Mouse (Mus musculus): ENCODE measurements around the gene Tmem56.

Gene Tmem56

DNA sequence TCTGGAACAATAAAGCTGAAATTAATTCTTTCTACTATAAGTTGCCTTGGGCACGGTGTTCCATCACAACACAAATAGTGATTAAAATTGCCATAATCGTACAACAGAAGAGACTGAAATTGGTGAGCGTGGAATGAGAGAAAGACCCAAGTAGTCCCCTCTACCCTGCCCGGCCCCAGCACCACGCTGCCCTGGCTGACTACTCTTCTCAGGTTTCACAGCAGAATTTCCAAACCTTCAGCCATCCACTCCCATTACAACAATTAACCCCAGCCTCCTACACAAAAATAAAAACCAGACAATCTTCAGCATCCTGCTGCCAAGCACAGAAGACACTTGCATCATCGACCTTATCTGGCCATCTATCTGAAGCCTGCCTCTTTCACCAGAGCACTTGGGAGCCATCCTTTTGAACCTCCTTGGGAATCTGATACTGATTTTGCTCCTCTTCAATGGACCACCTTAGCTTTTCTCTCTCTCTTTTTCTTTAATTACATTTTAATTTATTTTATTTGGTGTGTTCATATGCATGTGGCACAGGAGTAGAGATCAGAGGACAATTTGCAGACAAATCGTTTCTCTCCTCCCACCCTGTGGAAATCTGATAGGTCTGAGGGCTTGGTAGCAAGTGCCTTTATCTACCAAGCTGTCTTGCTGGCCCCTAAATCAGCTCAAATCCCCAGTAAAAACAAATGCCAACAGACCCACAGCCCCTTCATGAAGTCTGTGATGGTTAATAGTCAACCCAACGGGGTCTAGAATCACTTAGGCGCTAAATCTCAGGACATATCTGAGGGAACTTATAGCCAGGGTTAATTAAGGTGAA lies 40.6 kb downstream of the Tmem56 start:
- DNase-seq (ENCODE audit: inconsistent age in 2 of 2, low spot score in 1 of 2) = no peak

DNA sequence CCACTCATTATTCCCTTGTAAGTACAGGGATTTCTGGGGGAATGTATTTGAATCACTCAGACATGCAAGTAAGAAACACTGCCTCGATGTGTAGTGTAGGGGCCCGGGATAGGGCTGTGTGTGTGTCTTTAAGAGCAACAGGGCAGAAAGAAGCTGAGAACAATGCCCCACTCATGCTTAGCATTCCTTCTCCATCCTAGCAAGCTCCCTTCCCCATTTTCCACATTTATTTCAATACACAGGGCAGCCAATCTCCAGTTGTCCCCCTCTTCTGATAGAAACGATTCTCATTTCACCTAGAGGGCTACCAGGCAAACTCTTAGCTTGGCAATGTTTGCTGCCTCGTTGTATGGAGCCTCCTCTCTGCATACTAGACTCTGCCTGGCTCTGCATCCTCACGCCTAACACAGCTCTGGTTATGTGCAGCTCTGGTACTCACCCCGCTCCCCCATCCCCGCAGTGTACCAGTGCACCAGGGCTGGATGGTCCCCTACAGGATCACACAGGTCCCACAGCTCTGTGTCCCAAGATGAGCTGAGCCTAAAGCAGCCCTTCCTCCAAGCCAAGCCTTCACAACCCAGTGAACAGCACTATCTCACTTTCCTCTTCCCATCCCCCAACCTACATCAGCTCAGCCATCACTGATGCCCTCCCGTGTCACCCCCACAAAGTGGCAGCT lies 42.4 kb downstream of the Tmem56 start:
- DNase-seq (ENCODE audit: inconsistent age in 2 of 2, low spot score in 1 of 2) = no peak

DNA sequence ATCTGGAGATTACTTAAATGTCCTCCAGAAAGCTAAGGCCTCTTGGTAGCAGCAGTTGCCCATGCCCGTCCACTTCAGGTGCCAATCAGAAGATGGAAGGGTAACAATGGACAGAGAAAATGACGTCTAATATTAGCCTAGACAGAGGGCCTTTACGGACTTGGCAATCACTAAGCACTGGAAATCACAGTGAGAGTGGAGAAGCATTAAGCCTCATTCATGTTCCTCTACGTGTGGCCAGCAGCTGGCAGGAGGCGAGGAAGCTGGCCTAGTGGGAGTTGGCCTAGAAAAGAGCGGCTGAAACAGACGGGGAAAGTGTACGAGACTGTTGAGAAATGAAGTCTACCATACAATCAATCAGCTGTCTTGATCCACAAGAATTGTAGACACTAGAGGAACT lies 43.8 kb downstream of the Tmem56 start:
- DNase-seq (ENCODE audit: inconsistent age in 2 of 2, low spot score in 1 of 2) = peak in 1 of 2 experiments; percentile 44

DNA sequence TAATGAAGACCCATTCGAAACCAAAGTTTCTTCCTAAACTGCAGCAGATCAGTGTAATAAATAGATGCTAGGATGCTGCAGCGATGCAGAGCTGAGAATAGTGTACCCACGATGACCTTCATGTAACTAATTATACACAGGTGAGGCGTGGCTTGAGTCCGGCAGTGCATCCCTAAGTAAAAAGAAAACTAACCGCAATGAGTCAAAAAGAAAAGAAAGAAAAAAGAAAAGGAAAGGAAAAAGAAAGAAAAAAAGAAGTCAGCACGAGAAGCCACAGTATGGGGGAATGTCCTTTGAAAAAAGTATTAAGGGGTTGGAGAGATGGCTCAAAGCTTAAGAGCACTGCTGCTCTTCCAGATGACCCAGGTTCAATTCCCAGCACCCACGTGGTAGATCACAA lies 58.1 kb downstream of the Tmem56 start:
- no peak for DNase-seq (ENCODE audit: inconsistent age in 2 of 2, low spot score in 1 of 2)

DNA sequence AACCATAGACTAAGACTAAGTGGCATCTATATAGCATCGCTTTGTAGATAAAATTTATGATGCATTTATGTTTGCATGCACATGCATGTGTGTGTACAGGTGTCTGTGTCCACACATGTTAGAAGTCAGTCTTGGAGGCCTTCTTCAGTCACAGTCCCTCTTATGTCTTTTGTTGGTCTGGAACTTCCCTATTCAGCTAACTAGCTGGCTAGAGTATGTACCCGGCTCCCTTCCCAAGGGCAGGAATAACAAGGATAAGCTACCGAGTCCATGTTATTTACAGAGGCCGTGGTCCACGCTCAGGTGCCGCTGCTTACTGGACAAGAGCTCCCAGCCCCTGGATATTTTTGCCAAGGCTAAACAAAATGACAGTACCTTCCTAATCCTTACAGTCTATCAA lies 58.7 kb downstream of the Tmem56 start:
- peak in 1 of 2 experiments; percentile 64 for DNase-seq (ENCODE audit: inconsistent age in 2 of 2, low spot score in 1 of 2)

DNA sequence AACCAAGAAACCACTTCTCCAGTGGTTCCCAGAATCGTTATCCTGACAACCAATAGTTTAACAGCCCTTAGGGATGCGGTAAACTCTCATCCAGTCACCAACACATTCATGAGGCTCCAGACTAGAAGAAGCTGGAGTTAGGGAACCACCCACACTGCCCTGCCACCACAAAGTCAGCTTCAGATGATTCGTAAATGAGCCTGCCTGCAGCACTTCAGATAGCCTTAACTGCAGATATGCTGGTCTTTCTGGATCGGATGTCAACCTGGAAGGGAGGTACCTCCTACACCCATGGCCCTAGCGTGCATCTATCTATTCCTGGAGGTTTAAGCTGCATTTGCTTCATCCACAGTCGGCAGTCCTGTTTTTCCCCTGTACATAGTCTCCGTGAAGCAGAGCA lies 60.9 kb downstream of the Tmem56 start:
- peak in 1 of 2 experiments; percentile 44 for DNase-seq (ENCODE audit: inconsistent age in 2 of 2, low spot score in 1 of 2)

DNA sequence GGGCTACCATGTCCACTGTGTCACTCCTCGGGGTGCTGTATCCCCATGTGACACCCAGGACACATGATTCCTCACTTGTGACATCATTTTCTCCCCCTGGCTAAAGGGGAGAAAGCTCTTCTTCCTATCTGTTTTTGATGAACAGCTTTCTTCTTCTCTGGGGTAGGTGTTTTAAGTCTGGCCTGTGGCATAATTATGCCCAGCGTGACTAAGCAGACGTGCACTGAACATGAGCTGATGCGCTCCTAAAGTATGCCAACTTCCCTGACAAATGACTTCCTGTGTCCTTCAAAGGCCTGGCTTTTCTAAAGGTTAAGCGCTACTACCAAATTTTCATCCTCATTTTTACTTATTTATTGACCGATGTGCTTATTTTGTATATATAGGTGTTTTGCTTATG lies 65.9 kb downstream of the Tmem56 start:
- peak; percentile 71 to 88 for DNase-seq (ENCODE audit: inconsistent age in 2 of 2, low spot score in 1 of 2)

DNA sequence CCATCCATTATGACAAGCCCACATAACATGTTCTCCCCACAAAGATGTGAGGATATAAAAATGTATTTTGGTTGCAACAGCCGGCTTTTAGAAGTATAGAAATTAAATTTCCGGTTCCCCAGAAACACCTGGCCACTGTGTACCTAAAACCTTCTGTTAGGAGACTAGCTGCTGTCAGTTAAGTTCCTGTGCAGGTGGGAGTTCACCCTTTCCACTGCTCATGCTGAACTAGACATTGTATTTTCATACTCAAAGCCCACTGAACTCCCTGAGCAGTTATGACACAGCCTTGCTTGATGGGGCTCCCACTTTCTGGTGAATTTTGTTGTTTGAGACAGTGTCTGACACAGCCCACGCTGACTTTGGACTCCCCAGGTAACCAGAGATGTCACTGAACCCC lies 69.4 kb downstream of the Tmem56 start:
- DNase-seq (ENCODE audit: inconsistent age in 2 of 2, low spot score in 1 of 2) = no peak

DNA sequence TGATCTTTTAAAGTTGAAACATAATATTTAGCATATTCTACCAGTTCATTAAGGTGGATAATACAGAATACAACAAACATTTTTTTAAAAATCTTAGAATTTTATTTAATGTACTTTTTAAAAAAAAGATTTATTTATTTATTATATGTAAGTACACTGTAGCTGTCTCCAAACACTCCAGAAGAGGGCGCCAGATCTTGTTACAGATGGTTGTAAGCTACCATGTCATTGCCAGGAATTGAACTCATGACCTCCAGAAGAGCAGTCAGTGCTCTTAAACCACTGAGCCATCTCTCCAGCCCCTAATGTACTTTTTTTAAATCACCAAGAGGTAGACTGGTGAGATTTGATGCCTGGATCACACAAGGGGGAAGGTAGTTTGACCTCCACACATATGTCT lies 70.7 kb downstream of the Tmem56 start:
- peak in 1 of 2 experiments; percentile 58 for DNase-seq (ENCODE audit: inconsistent age in 2 of 2, low spot score in 1 of 2)

DNA sequence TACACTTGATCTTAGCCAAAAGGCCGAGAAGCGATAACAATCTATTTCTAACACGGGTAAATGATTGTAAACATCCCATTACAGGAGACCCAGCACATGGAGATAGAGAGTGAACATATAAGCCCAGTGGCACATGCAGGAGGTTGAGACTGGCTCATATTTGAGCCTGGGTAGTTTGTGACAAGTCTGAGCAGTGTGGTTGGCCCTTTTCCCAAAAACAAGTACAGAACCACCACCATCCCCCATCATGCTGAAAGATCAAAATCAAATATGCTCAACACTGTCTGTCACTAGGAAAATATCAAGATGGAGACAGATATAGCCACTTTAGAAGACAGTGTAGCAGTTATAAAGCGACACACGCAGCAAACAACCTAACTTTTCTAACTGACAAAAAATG lies 73.9 kb downstream of the Tmem56 start:
- no peak for DNase-seq (ENCODE audit: inconsistent age in 2 of 2, low spot score in 1 of 2)

DNA sequence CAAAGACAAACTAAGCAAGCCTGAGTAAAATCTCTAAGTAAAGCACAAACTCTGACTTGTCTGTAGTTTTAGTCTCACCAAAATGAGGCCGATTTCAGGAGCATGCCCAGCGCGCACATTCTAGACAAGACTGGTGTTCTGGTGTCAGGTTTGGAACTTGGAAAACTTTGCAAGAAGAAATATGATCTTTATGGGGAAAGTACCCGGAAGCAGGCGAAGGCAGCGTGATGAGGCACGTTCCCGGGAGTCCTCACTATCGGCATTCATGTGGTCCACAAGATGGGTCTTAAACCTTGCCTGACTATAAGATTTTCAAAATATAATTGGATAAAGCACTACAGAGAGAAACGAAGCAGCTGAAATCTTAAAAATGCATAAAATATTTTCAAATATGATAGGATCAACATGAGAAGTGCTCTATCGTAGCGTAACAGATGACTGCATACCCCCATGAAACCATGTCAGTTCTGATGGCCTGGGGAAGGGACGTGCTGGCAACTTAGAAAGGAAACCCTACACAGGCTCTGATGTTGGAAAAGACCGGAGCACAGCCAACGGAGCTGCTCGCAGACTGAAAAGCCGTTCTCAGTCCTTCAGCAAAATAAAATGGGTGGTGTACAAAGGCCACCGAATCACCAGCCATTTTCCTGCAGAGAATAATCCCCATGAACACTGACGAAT lies 76.6 kb downstream of the Tmem56 start:
- DNase-seq (ENCODE audit: inconsistent age in 2 of 2, low spot score in 1 of 2) = no peak

DNA sequence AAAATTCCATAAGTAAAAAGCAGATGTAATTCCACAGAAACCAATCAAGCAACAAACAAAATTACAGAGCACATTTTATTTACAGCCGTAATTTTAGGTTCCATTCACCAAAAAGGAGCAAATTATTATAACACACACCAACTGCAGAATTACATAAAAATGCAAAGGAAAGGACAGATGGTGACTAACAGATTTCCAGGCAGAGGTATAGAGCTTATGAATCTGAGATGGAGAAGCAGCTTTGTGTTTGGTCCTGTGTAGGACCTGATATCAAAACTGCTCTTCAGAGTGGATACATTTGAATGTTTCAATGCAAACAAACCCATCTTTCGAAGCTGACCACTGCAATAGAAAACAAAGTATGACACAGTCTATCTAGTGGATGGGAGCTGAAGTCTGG lies 80.3 kb downstream of the Tmem56 start:
- no peak for DNase-seq (ENCODE audit: inconsistent age in 2 of 2, low spot score in 1 of 2)

DNA sequence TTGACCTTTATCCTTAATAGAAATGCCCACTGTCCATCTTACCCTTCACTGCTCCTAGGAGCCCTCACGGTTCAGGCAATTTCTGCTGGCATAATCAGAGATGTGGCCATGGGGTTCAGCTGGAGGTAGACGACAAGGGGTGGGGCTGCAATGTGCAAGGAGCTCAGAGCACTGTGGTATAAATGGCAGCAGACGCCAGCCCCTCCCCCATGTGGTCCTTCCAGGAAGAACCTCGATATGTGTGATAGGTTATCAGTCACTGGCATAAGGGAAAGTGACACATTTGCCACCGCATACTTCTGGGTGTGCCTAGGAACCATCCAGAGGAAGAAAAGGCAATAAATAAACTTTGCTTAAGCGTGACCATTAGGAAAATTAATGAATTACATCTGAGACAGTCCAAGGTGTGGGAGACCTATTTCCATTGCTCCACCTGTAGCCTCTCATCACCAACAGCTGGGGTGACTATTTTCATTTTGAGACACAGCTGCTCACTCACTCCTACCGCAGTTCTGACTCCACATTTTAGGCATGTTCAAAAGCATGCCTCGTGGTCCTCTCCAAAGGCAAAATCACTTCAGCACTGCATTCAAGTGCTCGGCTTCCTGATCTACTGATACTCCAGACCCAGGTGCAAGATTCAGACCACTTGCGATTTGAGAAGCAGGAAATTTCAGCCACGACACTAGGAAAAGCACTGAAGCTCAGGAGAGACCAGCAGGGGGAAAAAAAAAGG lies 81.7 kb downstream of the Tmem56 start:
- DNase-seq (ENCODE audit: inconsistent age in 2 of 2, low spot score in 1 of 2) = no peak

DNA sequence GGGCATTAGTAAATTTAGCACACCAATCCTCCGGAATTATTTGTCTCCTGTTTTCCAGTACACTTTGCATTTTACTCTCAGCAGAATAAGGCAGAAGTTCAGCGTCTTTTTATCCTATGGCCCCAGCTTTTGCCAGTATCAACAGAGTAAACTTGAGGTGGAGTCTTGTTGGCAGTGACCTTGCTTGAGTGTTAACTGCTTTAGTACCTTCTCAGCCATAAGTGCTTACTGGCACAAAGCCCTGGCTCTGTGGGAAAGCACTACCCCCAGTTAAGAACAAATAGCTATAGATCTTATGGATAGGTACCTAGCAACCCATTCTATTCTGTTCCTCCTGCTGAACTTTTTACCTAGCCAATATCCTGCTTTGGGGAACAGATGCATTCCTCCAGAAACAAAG lies 93.7 kb downstream of the Tmem56 start:
- DNase-seq (ENCODE audit: inconsistent age in 2 of 2, low spot score in 1 of 2) = no peak

DNA sequence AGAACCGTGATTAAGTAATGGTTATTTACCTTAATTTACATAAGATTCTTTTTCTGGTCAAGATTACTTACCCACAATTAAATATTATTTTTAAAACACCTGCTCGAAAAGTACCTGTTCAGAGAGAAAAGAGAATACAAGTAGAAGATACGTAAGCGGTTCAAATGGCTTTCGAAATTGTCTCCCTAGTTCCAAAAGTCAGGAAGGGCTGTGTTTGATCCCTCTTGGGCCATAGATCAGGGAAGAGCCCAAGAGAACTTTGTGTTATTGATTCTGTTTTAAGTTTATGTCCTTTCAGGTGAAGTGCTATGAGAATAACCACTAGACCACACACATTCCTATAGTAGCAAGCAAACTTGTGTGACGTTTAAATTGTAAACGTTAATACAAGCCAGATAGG lies 95.4 kb downstream of the Tmem56 start:
- no peak for DNase-seq (ENCODE audit: inconsistent age in 2 of 2, low spot score in 1 of 2)

DNA sequence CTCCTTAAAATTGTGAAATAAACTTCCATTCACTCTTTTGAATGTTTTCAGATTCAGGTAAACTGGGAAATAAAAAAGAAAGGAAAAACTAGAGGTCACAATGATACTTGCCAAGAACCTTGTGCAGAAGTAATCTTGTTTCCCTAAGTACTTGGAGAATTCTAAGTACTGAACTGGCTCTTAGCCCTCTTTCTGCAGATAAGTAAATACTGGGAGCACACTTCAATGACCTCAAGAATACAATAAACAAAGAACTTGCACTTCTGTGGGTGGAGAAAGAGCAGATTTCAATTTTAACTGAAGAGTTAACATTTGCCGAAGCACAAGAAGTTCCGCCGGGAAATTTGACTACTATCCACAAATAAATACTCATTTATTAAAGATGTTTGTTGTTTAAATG lies 96.0 kb downstream of the Tmem56 start:
- DNase-seq (ENCODE audit: inconsistent age in 2 of 2, low spot score in 1 of 2) = no peak

DNA sequence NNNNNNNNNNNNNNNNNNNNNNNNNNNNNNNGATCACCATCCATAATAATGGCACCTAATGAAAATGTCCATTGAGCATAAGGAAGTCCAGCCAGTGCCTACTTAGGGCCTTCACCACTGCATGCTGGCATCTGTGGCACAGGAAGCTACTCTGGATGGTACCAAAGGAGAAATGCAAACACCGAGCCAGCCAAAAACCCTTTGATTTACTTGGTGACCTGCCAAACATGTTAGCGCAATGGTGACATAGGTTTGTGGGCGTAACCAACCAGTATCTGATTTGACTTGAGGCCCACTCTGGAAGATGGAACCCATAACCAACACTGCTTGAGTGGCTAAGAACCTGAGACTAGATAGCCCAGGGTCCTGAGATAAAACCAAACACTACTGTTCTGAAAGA lies 97.7 kb downstream of the Tmem56 start:
- peak in 1 of 2 experiments; percentile 45 for DNase-seq (ENCODE audit: inconsistent age in 2 of 2, low spot score in 1 of 2)

DNA sequence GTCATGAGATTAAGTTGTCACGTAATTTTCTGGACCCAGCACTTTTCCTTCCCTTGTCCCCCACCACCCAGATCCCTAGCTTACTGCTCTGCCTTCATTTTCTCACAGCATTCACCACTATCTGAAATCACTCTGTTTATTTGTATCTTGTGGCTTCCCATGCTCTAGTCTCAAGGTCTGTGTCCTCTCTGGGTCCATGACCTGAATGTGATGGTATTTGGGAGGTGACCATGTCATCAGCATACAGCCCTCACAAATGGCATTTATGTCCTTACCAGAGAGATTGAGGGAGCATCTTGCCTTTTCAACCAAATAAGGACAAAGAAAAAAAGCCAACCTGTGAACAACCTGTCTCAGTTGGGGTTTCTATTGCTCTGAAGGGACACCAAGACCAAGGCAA lies 106.9 kb downstream of the Tmem56 start:
- no peak for DNase-seq (ENCODE audit: inconsistent age in 2 of 2, low spot score in 1 of 2)

DNA sequence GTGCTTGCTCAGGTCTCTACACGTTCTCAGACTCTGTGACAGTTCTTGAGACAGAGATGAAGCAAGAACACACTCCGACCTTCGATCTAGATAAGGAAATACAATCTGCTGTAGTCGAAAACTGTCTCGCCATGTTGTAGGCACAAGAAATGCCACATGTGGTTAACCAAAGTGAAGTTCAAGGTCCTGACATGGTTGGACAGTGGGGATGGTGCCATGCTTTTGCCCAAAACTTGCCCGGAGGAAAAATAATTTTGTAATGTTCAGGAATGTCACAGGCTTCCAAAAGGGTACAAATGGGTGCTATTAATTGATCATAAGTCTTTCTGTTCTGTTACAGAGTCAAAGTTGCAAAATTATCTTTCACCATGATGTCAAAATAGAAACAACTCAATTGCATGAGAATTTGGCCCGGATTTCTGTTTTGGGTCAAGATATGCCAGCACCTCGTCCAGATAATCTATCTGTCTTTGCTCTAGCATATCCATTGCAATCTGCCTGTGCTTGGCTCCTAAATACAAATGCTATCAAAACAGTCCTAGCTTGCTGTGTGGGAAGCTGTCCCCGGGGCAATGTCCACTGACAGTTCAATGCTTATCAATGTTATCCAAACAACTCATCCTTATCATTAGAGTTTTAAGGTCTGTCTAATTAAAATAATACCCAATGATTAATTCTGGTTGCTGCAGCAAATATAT lies 108.5 kb downstream of the Tmem56 start:
- peak; percentile 58 to 85 for DNase-seq (ENCODE audit: inconsistent age in 2 of 2, low spot score in 1 of 2)

DNA sequence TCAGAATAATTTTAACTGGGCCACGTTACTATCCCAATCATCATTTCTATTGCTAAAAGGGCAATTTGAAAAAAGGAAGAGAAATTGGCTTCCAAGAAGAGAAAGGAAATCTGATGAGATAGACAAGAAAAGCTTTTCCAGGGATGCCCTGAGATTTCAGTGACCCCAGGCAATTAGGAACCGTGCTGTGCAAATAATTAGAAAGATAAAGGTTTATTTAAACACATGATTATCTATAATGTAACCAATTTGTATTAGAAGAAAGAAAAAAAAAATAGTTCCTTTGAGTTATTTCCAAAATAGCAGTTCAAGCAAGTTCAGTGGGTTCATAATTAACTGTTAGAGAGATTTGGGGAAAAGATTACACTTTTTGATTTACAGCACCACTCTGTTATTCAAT lies 110.2 kb downstream of the Tmem56 start:
- no peak for DNase-seq (ENCODE audit: inconsistent age in 2 of 2, low spot score in 1 of 2)

DNA sequence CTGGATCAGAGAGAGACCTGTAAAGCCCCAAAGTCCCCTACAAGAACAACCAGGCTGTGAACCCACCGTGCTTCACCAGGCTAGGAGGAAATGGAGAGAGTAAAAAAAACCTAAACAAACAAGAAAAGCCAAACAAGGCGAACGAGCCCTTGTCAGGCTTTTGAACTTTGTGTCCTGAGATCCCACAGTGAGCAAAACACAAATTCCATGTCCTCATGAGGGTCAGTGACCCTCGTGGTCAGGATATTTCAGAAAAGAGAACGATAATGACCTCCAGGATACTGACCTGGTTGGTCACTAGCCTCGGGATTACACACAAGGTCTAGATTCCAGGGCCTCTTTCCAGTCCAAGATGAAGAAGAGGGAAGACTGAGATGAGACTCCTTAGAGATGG lies 111.0 kb downstream of the Tmem56 start:
- DNase-seq (ENCODE audit: inconsistent age in 2 of 2, low spot score in 1 of 2) = no peak

Measured in adrenal gland, adult (tissue).